Mouse (Mus musculus): ENCODE measurements around the gene D630039A03Rik.

The D630039A03Rik gene

GRCm38 (mm10) chr4:57916201-57916661, at the start of gene D630039A03Rik:
Gene D630039A03Rik (minus strand): TSS chr4:57916297.
- in situ Hi-C loops (cut with MboI; ENCODE audit: low pct_unique_long_range_greater_than_20kb in 1 of 2, low sequenced_read_pairs in 2 of 2, unreplicated experiment in 1 of 2) = no loop called here

GRCm38 (mm10) chr4:57965516-57965915, 49.4 kb upstream of the D630039A03Rik start:
- in situ Hi-C loops (cut with MboI; ENCODE audit: low pct_unique_long_range_greater_than_20kb in 1 of 2, low sequenced_read_pairs in 2 of 2, unreplicated experiment in 1 of 2) = no loop called here

DNA sequence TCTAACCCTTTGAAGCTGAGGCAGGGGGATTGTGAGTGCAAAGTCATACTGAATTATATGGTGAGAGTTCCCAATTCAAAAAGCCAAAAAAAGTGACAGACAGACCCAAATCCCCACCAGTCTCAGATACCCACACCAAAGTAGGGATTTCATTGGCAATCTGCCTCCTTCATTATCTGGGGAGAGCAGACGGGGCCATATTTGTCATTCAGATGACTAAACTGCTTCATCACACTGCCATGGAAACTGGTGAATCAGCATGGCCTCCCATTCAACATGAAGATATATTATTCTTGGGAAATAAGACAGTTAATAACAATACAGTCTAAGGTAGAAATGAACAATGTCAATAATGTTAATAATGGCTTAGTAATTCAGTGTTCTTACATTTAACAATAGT, 48.0 kb upstream of the D630039A03Rik start:
- in situ Hi-C loops (cut with MboI; ENCODE audit: low pct_unique_long_range_greater_than_20kb in 1 of 2, low sequenced_read_pairs in 2 of 2, unreplicated experiment in 1 of 2) = no loop called here

DNA sequence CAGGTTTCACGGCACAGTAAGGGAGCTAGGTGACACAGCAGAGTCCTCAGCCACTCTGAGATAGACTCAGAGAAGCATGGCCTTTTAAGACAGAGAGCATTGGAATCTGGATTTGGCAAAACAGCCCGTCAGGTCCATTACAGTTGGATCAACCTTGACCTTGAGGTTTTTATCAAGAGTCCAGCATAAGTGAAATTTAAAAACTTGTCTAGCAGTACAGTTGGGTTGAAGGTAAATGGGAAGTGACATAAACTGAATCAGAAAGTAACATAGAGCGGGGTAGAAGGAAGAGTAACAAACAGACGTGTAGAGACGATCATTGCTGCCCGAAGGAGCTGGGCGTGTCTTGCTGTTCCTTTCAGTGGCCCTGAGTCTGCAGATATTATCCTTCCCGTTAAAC, 43.0 kb upstream of the D630039A03Rik start:
- in situ Hi-C loops (cut with MboI; ENCODE audit: low pct_unique_long_range_greater_than_20kb in 1 of 2, low sequenced_read_pairs in 2 of 2, unreplicated experiment in 1 of 2) = no loop called here

GRCm38 (mm10) chr4:57958098-57958497, 42.0 kb upstream of the D630039A03Rik start:
- in situ Hi-C loops (cut with MboI; ENCODE audit: low pct_unique_long_range_greater_than_20kb in 1 of 2, low sequenced_read_pairs in 2 of 2, unreplicated experiment in 1 of 2) = no loop called here

GRCm38 (mm10) chr4:57957200-57958085, 41.3 kb upstream of the D630039A03Rik start:
- in situ Hi-C loops (cut with MboI; ENCODE audit: low pct_unique_long_range_greater_than_20kb in 1 of 2, low sequenced_read_pairs in 2 of 2, unreplicated experiment in 1 of 2) = no loop called here

DNA sequence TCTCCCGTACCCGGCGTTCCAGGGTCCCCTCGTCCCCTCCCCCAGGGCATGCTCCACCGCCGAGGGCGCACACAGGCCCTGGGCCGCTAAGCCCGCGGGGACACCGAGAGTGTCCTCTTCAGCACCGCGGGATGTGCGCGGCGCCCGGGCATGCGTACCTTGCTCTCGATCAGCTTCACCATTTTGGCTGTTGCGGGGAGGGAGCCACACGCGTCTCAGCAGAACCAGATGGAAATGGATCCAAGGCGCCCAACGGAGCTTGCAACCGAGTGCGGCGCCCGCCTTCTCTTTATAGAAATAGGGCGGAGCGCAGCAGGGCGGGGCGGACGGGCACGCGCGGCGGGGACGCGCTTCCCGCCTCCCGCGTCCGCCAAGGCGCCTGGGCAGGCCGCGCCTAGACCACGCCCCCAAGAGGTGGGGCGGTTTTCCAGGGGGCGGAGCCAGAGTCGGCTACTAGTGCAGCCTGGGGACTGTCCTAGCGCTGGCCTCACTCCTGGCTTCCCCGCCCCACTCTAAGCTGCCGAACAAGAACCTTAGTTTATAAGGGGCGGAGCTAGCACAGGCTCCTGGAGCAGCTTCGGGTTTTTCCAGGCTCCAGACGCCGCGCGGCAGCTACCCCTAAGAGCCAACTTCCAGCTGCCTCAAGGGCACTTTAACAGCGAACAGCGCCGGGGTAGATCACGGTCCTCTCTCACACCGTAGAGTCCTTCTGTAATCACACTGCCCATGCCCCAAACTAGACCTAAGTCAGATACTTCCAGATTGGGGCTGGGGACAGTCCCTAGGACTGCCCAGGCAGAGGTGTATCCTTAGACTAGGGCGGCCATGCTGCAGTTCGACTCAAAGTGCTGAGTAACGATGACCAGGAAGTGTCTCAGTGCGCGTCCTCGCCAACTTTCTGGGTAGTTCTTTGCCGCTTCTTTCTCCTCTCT, 40.2 kb upstream of the D630039A03Rik start, which contains the start of gene Txn1:
Txn1 (minus strand) TSS at position 383 of the 932 bp plus-strand sequence.
- in situ Hi-C loops (cut with MboI; ENCODE audit: low pct_unique_long_range_greater_than_20kb in 1 of 2, low sequenced_read_pairs in 2 of 2, unreplicated experiment in 1 of 2) = no loop called here

DNA sequence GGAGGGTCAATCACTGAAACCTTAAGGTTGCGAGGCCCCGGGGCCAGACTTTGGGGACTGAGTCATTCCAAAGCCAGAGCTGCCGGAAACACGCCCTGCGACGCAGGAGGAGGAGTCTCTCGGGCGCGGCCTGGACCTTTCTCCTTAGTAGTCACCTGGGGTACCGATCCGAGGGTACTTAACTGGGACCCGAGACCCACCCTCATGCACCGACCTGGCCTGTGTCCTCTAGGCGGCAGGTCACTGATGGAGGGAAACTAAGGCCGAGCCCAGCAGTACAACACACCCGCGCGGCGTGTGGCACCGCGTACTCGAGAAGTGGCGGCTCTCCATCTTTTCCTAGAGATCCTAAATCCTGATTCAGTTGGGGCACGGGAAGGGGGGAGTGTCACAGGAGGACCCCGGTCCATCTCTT, 39.5 kb upstream of the D630039A03Rik start:
- in situ Hi-C loops (cut with MboI; ENCODE audit: low pct_unique_long_range_greater_than_20kb in 1 of 2, low sequenced_read_pairs in 2 of 2, unreplicated experiment in 1 of 2) = no loop called here

DNA sequence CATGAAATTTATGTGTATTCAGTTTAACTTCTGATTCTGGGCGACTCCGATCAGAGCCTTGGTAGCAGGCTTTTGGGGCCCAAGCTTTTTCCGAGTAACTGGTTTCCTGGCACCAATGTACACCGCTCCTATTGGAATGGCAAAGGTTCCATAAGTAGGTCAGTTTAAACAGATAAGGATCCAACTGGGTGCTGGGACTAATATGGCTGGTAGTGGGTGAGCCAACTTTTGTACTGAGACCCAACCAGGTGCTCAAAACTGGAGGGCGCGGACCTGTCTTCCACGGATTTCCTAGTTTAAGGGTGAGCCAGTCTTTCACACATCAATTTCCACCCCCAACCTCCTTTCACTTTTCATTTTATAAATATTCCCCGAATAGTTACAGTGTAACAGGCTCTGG, 38.9 kb upstream of the D630039A03Rik start:
- in situ Hi-C loops (cut with MboI; ENCODE audit: low pct_unique_long_range_greater_than_20kb in 1 of 2, low sequenced_read_pairs in 2 of 2, unreplicated experiment in 1 of 2) = no loop called here

GRCm38 (mm10) chr4:57954580-57954979, 38.5 kb upstream of the D630039A03Rik start:
- in situ Hi-C loops (cut with MboI; ENCODE audit: low pct_unique_long_range_greater_than_20kb in 1 of 2, low sequenced_read_pairs in 2 of 2, unreplicated experiment in 1 of 2) = no loop called here

GRCm38 (mm10) chr4:57953796-57954195, 37.7 kb upstream of the D630039A03Rik start:
- in situ Hi-C loops (cut with MboI; ENCODE audit: low pct_unique_long_range_greater_than_20kb in 1 of 2, low sequenced_read_pairs in 2 of 2, unreplicated experiment in 1 of 2) = no loop called here

DNA sequence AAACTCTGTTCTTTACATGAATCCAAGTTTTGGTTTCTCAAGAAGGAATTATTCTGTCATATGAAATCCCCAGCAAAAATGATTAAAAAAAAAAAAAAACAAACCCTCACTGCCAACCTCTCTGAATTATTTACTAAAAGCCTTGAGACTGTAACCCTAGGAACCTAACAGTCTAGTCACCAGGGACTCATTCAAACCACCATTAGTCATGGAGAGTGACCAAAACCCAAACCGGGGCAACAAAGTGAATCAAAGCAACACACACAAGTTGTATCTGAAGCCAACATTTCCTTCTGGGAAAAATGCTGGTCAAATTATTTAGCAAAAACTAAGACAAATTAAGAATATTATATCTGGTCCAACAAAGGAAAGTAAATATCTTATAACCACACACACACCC, 36.8 kb upstream of the D630039A03Rik start:
- in situ Hi-C loops (cut with MboI; ENCODE audit: low pct_unique_long_range_greater_than_20kb in 1 of 2, low sequenced_read_pairs in 2 of 2, unreplicated experiment in 1 of 2) = no loop called here

DNA sequence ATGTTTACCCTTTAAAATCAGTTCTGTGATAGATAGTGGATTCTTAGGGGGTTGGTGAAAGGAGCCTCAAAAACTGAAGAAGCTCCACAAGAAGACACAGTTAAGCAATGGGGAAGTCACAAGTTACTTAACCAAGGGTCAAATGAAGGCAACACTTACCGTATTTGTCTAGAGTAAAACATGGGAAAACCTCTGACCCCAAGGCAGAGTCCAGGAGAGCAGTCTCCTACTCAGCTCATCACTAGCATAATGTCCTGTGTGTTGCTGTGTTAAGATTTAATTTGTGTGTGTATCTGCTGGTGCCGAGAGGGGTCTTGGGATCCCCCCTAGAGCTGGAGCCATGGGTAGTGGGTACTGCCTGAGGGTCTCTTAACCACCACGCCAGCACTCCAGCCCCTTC, 36.3 kb upstream of the D630039A03Rik start:
- in situ Hi-C loops (cut with MboI; ENCODE audit: low pct_unique_long_range_greater_than_20kb in 1 of 2, low sequenced_read_pairs in 2 of 2, unreplicated experiment in 1 of 2) = no loop called here

DNA sequence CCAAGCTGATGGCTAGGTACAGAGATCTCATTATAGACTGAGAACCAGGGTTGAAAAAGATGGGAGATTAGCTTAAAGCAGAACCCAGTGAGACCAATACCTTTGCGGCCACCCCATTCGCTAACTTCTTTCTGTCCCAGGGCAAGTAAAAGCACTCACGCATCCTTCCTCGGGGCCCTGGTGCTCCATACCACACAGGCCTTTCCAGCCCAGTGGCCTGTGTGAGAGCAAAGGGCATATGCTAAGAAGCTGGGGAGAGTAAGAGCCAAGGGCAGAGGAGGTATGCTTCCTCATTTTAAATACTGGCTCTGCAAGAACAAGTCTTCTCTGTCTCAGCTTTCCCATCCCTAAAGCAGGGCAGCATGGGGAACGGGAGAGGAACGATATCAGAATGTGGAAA, 33.8 kb upstream of the D630039A03Rik start:
- in situ Hi-C loops (cut with MboI; ENCODE audit: low pct_unique_long_range_greater_than_20kb in 1 of 2, low sequenced_read_pairs in 2 of 2, unreplicated experiment in 1 of 2) = no loop called here

DNA sequence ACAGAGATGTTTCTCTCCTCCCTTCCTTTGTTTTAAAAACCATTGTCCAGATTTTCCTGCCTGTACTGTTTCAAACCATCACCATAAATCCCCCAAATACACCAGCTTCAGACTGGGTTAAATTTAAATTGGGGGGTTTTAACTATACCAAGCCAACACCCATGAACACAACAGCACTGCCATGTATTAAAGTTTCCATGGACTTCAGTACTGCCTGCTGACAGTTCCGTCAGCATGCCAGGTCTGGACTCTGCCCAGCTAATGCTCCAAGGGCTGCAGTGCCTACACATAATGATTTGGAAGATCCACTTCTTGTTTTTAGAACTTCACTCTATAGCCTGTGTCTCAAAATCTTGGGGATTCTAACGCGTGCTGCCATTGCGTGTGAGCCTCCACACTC, 31.4 kb upstream of the D630039A03Rik start:
- in situ Hi-C loops (cut with MboI; ENCODE audit: low pct_unique_long_range_greater_than_20kb in 1 of 2, low sequenced_read_pairs in 2 of 2, unreplicated experiment in 1 of 2) = no loop called here

- in situ Hi-C loops (cut with MboI; ENCODE audit: low pct_unique_long_range_greater_than_20kb in 1 of 2, low sequenced_read_pairs in 2 of 2, unreplicated experiment in 1 of 2) = no loop called here
Measured at GRCm38 (mm10) chr4:57947036-57947435, 30.9 kb upstream of the D630039A03Rik start.

- in situ Hi-C loops (cut with MboI; ENCODE audit: low pct_unique_long_range_greater_than_20kb in 1 of 2, low sequenced_read_pairs in 2 of 2, unreplicated experiment in 1 of 2) = no loop called here
Measured at GRCm38 (mm10) chr4:57942892-57943291, 26.8 kb upstream of the D630039A03Rik start.

DNA sequence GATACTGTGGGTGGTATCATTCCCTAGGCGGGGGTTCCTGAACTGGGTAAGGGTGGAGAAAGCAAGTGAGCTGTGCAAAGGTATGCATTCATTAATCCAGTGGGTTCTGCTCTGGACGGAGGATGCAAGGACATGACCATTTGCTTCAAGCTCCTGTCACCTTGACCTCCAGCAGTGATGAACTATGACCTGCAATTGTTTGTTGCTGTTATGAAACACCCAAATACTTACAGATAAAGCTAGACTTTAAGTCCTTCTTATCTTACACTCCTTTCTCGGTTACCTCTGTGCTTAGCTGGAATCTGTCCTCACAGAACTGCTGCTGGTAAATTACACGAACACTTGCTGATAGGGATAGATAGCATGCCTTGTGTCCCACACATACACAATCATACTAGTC, 24.5 kb upstream of the D630039A03Rik start:
- in situ Hi-C loops (cut with MboI; ENCODE audit: low pct_unique_long_range_greater_than_20kb in 1 of 2, low sequenced_read_pairs in 2 of 2, unreplicated experiment in 1 of 2) = no loop called here

- in situ Hi-C loops (cut with MboI; ENCODE audit: low pct_unique_long_range_greater_than_20kb in 1 of 2, low sequenced_read_pairs in 2 of 2, unreplicated experiment in 1 of 2) = no loop called here
Measured at GRCm38 (mm10) chr4:57937292-57937691, 21.2 kb upstream of the D630039A03Rik start.
